Mouse (Mus musculus): Measurements from ENCODE around the gene Dnmt3l. TPM values are rescaled to one million over a fixed set of nuclear protein-coding genes. Genes with fewer than 3 reads are reported as not detected.
"Not testable (repeated sequence)": the region's sequence is repeated elsewhere in the genome, so short reads cannot be mapped to it uniquely, and the experiment has no call there.

The Dnmt3l gene
- total RNA-seq, 2 experiments from 2014 or later = not detected

GRCm38 (mm10) chr10:78095954-78096931 lies 54.5 kb downstream of the Dnmt3l start:
- Histone ChIP-seq H3K4me3 (no peak overlapping the region), H3K27ac (no peak overlapping the region)
- no peak for TF ChIP-seq CTCF (conservative IDR thresholded peaks at IDR 0.05)
- DNase-seq (ENCODE audit: low spot score in 2 of 2) = no peak

- DNase-seq (ENCODE audit: low spot score in 2 of 2); H3K27ac ChIP-seq; H3K4me3 ChIP-seq: not testable (repeated sequence)
Measured at GRCm38 (mm10) chr10:78099860-78100259, 58.1 kb downstream of the Dnmt3l start.

- TF ChIP-seq CTCF (conservative IDR thresholded peaks at IDR 0.05) = no peak
- H3K4me3 ChIP-seq = peak overlapping the region; percentile 9; the same call in 1 of the 2 replicates
Measured at GRCm38 (mm10) chr10:78100989-78101780, 59.4 kb downstream of the Dnmt3l start.

GRCm38 (mm10) chr10:78104555-78105490 lies 63.1 kb downstream of the Dnmt3l start:
- Histone ChIP-seq H3K27ac (peak overlapping the region; percentile 93), H3K4me3 (peak overlapping the region; percentile 31; the same call in 1 of the 2 replicates)
- peak; percentile 60 to 76 for DNase-seq (ENCODE audit: low spot score in 2 of 2)
- TF ChIP-seq CTCF (conservative IDR thresholded peaks at IDR 0.05) = no peak

More at GRCm38 (mm10) chr10:78100989-78101780, 59.4 kb downstream of the Dnmt3l start:
- peak in 1 of 2 experiments; percentile 17 for DNase-seq (ENCODE audit: low spot score in 2 of 2)
- peak overlapping the region; percentile 76 for H3K27ac ChIP-seq

- DNase-seq (ENCODE audit: low spot score in 2 of 2) = peak in 1 of 2 experiments; percentile 42
- no peak for TF ChIP-seq CTCF (conservative IDR thresholded peaks at IDR 0.05)
- Histone ChIP-seq H3K27ac (peak overlapping the region; percentile 93), H3K4me3 (peak overlapping the region; percentile 31; the same call in 1 of the 2 replicates)
Measured at GRCm38 (mm10) chr10:78105548-78105947, 63.8 kb downstream of the Dnmt3l start.

Other genes with a start within 250 kb of the Dnmt3l start
- gene Gm9639, start 246.9 kb upstream of the Dnmt3l start, total RNA-seq (2021) = not detected
- not detected for gene Gm19668, start 242.8 kb upstream of the Dnmt3l start, total RNA-seq (2021)
- gene Gm9507, start 230.1 kb upstream of the Dnmt3l start, total RNA-seq (2021) = not detected
- gene Gm2696, start 227.3 kb upstream of the Dnmt3l start, total RNA-seq (2021) = not detected
- gene Krtap10-4, start 214.9 kb upstream of the Dnmt3l start, total RNA-seq (2021) = not detected
- gene Krtap10-10, start 206.0 kb upstream of the Dnmt3l start, total RNA-seq (2021) = not detected
- not detected for gene Gm36176, start 195.1 kb upstream of the Dnmt3l start, total RNA-seq (2021)
- gene Gm10318, start 189.1 kb upstream of the Dnmt3l start, total RNA-seq (2021) = not detected
- gene Gm3285, start 180.0 kb upstream of the Dnmt3l start, total RNA-seq (2021) = not detected
- gene Lrrc3, start 139.4 kb upstream of the Dnmt3l start, total RNA-seq (2021) = 1 to 10 TPM; 3.6 to 3.7 TPM
- gene Trpm2, start 71.4 kb upstream of the Dnmt3l start, total RNA-seq (2021) = 10 to 100 TPM; 37.4 to 41.5 TPM
- gene 1810043G02Rik, start 63.4 kb upstream of the Dnmt3l start, total RNA-seq (2021) = 10 to 100 TPM; 37.1 to 44.4 TPM
- gene Pfkl, start 31.9 kb upstream of the Dnmt3l start, total RNA-seq (2021) = 100 to 1,000 TPM; 232 to 233 TPM
- under 1 TPM; 0.46 to 0.54 TPM for gene Aire, start 1.7 kb downstream of the Dnmt3l start, total RNA-seq (2021)
- gene Icosl, start 27.4 kb downstream of the Dnmt3l start, total RNA-seq (2021) = 10 to 100 TPM in 1 of 2 experiments, 1 to 10 TPM in 1; 8.4 to 11.2 TPM
- 100 to 1,000 TPM; 124 to 134 TPM for gene D10Jhu81e, start 127.8 kb downstream of the Dnmt3l start, total RNA-seq (2021)
- gene Pwp2, start 143.2 kb downstream of the Dnmt3l start, total RNA-seq (2021) = 10 to 100 TPM; 19.7 to 19.9 TPM
- gene Trappc10, start 202.7 kb downstream of the Dnmt3l start, total RNA-seq (2021) = 10 to 100 TPM; 83.4 to 84.1 TPM

Data from layer of hippocampus, adult 2 months (tissue).